Mouse (Mus musculus): Measurements from ENCODE around the gene Alpl. TPM values are rescaled to one million over a fixed set of nuclear protein-coding genes. Genes with fewer than 3 reads are reported as not detected.

Alpl gene
- polyA plus RNA-seq, 1 experiment, result 0.07 TPM

DNA sequence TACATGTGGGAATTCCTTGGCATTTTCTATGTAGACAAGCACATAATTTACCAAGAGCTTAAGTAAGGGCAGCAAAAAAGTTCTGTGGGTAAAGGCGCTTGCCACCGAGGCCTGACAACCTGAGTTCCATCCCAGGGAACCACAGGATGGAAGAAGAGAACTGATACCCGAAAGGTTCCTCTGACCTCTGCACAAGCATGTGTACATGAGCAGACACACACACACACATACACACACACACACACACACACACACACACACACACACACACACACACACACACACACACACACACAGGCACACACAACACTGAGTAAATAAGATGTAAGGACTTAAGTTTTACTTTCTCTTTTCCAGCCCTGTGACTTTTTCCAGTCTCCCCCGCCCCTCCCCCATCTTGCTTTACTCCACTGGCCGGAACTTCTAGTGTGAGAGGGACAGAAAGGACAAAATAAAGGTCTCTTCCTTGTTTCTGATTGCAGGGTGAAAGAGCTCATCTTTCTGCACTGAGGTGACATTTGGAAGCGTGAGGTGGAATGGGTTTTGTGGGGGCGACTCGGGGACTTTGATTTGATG, 32.2 kb downstream of the Alpl start:
- H3K79me2 ChIP-seq (ENCODE audit: control insufficient read depth, insufficient read depth), result no peaks in the 10 kb centered on the region
- H3K36me3 ChIP-seq (ENCODE audit: control insufficient read depth, insufficient read depth), result no peaks in the 10 kb centered on the region
- TF ChIP-seq CEBPB (IDR thresholded peaks at IDR 0.05; ENCODE audit: insufficient read depth, poor library complexity, severe bottlenecking), result no peak
- no peak for TF ChIP-seq SRF (IDR thresholded peaks at IDR 0.05; ENCODE audit: control insufficient read depth, insufficient read length, low read depth)
- TF ChIP-seq USF1 (IDR thresholded peaks at IDR 0.05; ENCODE audit: low read depth), result no peak
- H3K4me3 ChIP-seq, result no peak overlapping the region
- no peak overlapping the region for H3K4me2 ChIP-seq (ENCODE audit: low read depth)
- H3ac ChIP-seq (ENCODE audit: control insufficient read depth, insufficient read length), result no peak overlapping the region
- peaks cover 33% of the 10 kb centered on the region for H3K27me3 ChIP-seq (ENCODE audit: control insufficient read depth, insufficient read depth, insufficient read length)

DNA sequence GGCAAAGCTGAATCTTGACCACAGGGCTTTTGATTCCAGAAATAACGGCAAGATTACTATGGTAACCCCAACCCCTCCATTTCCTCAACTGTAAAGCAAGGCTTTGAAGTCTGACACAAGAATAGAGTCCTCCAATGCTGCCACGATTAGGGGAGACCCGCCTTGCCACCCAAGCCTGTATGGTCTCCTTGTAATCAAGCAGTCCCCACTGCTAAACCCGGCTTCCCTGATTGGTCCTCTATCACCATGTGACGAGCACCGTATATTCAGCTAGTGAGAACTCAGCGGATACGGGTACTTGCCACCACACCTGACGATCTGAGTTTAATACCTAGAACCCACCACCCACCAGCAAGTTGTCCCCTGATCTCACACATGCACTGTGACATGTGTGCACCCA, 33.3 kb downstream of the Alpl start:
- Histone ChIP-seq H3K4me2 (ENCODE audit: low read depth) (no peak overlapping the region), H3K4me3 (no peak overlapping the region), H3K36me3 (ENCODE audit: control insufficient read depth, insufficient read depth) (no peaks in the 10 kb centered on the region), H3K79me2 (ENCODE audit: control insufficient read depth, insufficient read depth) (no peaks in the 10 kb centered on the region), H3ac (ENCODE audit: control insufficient read depth, insufficient read length) (no peak overlapping the region), H3K27me3 (ENCODE audit: control insufficient read depth, insufficient read depth, insufficient read length) (peaks cover 36% of the 10 kb centered on the region)
- TF ChIP-seq E2F4 (IDR thresholded peaks at IDR 0.05; ENCODE audit: insufficient read depth) (no peak), MYOG (IDR thresholded peaks at IDR 0.05; ENCODE audit: control insufficient read depth in 1 of 3, insufficient read depth in 1 of 3, insufficient read length in 2 of 3, low read depth in 2 of 3) (no peak), TCF12 (IDR thresholded peaks at IDR 0.05; ENCODE audit: insufficient read depth, poor library complexity, severe bottlenecking) (no peak), MYOD1 (IDR thresholded peaks at IDR 0.05; ENCODE audit: control insufficient read depth in 1 of 3, insufficient read length in 2 of 3, low read depth in 2 of 3) (no peak), MAX (IDR thresholded peaks at IDR 0.05; ENCODE audit: low read depth) (no peak), USF1 (IDR thresholded peaks at IDR 0.05; ENCODE audit: low read depth) (no peak), CEBPB (IDR thresholded peaks at IDR 0.05; ENCODE audit: insufficient read depth, poor library complexity, severe bottlenecking) (no peak), POLR2A (IDR thresholded peaks at IDR 0.05; ENCODE audit: insufficient read length, low read depth) (no peak), POLR2AphosphoS2 (IDR thresholded peaks at IDR 0.05; ENCODE audit: insufficient read length, low read depth) (no peak), TCF3 (IDR thresholded peaks at IDR 0.05; ENCODE audit: insufficient read length, low read depth) (no peak), REST (IDR thresholded peaks at IDR 0.05; ENCODE audit: insufficient read depth, insufficient read length) (no peak), SRF (IDR thresholded peaks at IDR 0.05; ENCODE audit: control insufficient read depth, insufficient read length, low read depth) (no peak)

DNA sequence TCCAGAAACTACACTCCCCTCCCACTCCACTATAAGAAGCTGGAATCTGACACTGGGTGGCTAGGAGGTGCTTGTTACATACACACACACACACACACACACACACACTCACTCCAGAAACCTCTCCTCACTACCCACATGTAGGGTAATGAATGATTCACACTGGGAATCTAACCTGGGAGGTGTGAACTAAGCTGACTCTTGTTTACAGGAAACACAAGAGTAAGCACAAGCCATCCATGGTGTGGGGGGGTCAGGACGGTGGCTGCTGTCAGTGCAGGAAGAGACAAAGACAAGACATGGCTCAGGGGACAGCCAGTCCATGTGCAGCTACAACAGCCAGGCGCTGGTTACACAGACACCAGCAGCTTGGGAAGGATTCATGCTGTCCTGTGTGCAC, 41.7 kb downstream of the Alpl start:
- Histone ChIP-seq H3K4me2 (ENCODE audit: low read depth) (no peak overlapping the region), H3K36me3 (ENCODE audit: control insufficient read depth, insufficient read depth) (no peaks in the 10 kb centered on the region), H3K27me3 (ENCODE audit: control insufficient read depth, insufficient read depth, insufficient read length) (peaks cover 55% of the 10 kb centered on the region), H3ac (ENCODE audit: control insufficient read depth, insufficient read length) (no peak overlapping the region), H3K79me2 (ENCODE audit: control insufficient read depth, insufficient read depth) (no peaks in the 10 kb centered on the region), H3K4me3 (no peak overlapping the region)
- TF ChIP-seq POLR2A (IDR thresholded peaks at IDR 0.05; ENCODE audit: insufficient read length, low read depth) (no peak), MAX (IDR thresholded peaks at IDR 0.05; ENCODE audit: low read depth) (no peak), MYOD1 (IDR thresholded peaks at IDR 0.05; ENCODE audit: control insufficient read depth in 1 of 3, insufficient read length in 2 of 3, low read depth in 2 of 3) (no peak), MYOG (IDR thresholded peaks at IDR 0.05; ENCODE audit: control insufficient read depth in 1 of 3, insufficient read depth in 1 of 3, insufficient read length in 2 of 3, low read depth in 2 of 3) (no peak), CEBPB (IDR thresholded peaks at IDR 0.05; ENCODE audit: insufficient read depth, poor library complexity, severe bottlenecking) (no peak), TCF12 (IDR thresholded peaks at IDR 0.05; ENCODE audit: insufficient read depth, poor library complexity, severe bottlenecking) (no peak), REST (IDR thresholded peaks at IDR 0.05; ENCODE audit: insufficient read depth, insufficient read length) (no peak)

DNA sequence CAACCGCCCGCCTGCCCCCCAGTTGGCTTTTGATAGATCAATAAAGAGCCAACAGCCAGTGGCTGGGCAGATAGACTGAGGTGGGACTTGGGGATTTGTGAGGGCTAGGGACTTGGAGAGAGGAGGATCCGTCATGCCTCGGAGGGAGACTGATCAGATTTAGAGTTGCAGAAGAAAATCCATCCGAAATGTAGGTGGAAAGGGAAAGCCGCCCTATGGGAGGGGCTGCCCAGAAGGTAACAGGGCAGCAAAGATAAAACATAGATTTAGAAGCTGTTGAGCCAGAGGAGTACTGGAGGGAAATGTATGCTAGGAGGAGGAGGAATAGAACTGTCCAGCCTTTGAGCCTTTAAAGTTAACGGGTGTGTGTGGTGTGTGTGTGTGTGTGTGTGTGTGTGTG, 43.0 kb downstream of the Alpl start:
- no peaks in the 10 kb centered on the region for H3K79me2 ChIP-seq (ENCODE audit: control insufficient read depth, insufficient read depth)
- no peak overlapping the region for H3ac ChIP-seq (ENCODE audit: control insufficient read depth, insufficient read length)
- H3K27me3 ChIP-seq (ENCODE audit: control insufficient read depth, insufficient read depth, insufficient read length), result peaks cover 53% of the 10 kb centered on the region
- TF ChIP-seq REST (IDR thresholded peaks at IDR 0.05; ENCODE audit: insufficient read depth, insufficient read length), result no peak
- TF ChIP-seq USF1 (IDR thresholded peaks at IDR 0.05; ENCODE audit: low read depth), result no peak
- no peak for TF ChIP-seq SRF (IDR thresholded peaks at IDR 0.05; ENCODE audit: control insufficient read depth, insufficient read length, low read depth)
- no peak for TF ChIP-seq POLR2AphosphoS2 (IDR thresholded peaks at IDR 0.05; ENCODE audit: insufficient read length, low read depth)
- TF ChIP-seq TCF12 (IDR thresholded peaks at IDR 0.05; ENCODE audit: insufficient read depth, poor library complexity, severe bottlenecking), result no peak
- no peak for TF ChIP-seq TCF3 (IDR thresholded peaks at IDR 0.05; ENCODE audit: insufficient read length, low read depth)
- TF ChIP-seq E2F4 (IDR thresholded peaks at IDR 0.05; ENCODE audit: insufficient read depth), result no peak
- TF ChIP-seq CEBPB (IDR thresholded peaks at IDR 0.05; ENCODE audit: insufficient read depth, poor library complexity, severe bottlenecking), result no peak
- TF ChIP-seq MYOG (IDR thresholded peaks at IDR 0.05; ENCODE audit: control insufficient read depth in 1 of 3, insufficient read depth in 1 of 3, insufficient read length in 2 of 3, low read depth in 2 of 3), result no peak
- TF ChIP-seq POLR2A (IDR thresholded peaks at IDR 0.05; ENCODE audit: insufficient read length, low read depth), result no peak
- no peak for TF ChIP-seq MYOD1 (IDR thresholded peaks at IDR 0.05; ENCODE audit: control insufficient read depth in 1 of 3, insufficient read length in 2 of 3, low read depth in 2 of 3)
- no peak for TF ChIP-seq MAX (IDR thresholded peaks at IDR 0.05; ENCODE audit: low read depth)
- H3K4me2 ChIP-seq (ENCODE audit: low read depth), result no peak overlapping the region
- no peaks in the 10 kb centered on the region for H3K36me3 ChIP-seq (ENCODE audit: control insufficient read depth, insufficient read depth)
- H3K4me3 ChIP-seq, result no peak overlapping the region

DNA sequence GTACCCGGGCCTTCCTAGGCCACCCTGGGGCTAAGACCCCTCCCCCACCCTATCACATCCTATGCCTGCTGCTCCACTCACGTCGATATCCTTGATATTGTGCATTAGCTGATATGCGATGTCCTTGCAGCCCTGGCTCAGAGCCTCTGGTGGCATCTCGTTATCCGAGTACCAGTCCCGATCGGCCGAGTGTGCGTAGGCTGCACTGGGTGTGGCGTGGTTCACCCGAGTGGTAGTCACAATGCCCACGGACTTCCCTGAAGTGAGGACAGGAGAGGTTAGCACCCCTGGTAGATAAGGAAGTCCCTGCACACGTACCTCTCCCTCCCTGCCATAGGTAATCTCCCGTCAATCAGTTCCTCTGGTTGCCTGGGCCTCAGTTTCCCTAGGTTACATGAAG, 43.7 kb downstream of the Alpl start:
- Histone ChIP-seq H3K27me3 (ENCODE audit: control insufficient read depth, insufficient read depth, insufficient read length) (peaks cover 48% of the 10 kb centered on the region), H3K79me2 (ENCODE audit: control insufficient read depth, insufficient read depth) (no peaks in the 10 kb centered on the region), H3K4me2 (ENCODE audit: low read depth) (no peak overlapping the region), H3K4me3 (no peak overlapping the region), H3K36me3 (ENCODE audit: control insufficient read depth, insufficient read depth) (no peaks in the 10 kb centered on the region), H3ac (ENCODE audit: control insufficient read depth, insufficient read length) (no peak overlapping the region)
- TF ChIP-seq MYOG (IDR thresholded peaks at IDR 0.05; ENCODE audit: control insufficient read depth in 1 of 3, insufficient read depth in 1 of 3, insufficient read length in 2 of 3, low read depth in 2 of 3) (no peak), TCF3 (IDR thresholded peaks at IDR 0.05; ENCODE audit: insufficient read length, low read depth) (no peak), MAX (IDR thresholded peaks at IDR 0.05; ENCODE audit: low read depth) (no peak), TCF12 (IDR thresholded peaks at IDR 0.05; ENCODE audit: insufficient read depth, poor library complexity, severe bottlenecking) (no peak), POLR2AphosphoS2 (IDR thresholded peaks at IDR 0.05; ENCODE audit: insufficient read length, low read depth) (no peak), CEBPB (IDR thresholded peaks at IDR 0.05; ENCODE audit: insufficient read depth, poor library complexity, severe bottlenecking) (no peak), E2F4 (IDR thresholded peaks at IDR 0.05; ENCODE audit: insufficient read depth) (no peak), SRF (IDR thresholded peaks at IDR 0.05; ENCODE audit: control insufficient read depth, insufficient read length, low read depth) (no peak)

Data from myocyte (in vitro differentiated cells).